Mouse (Mus musculus) lung, postnatal 25 days (tissue): ENCODE measurements around the gene Ankub1.

Experiments used
- DNase-seq: peaks from one replicate; pipeline ENCODE4 v3.0.0; 2022; ENCODE audit warnings: low spot score

Ankub1 gene

GRCm38 (mm10) chr3:57637596-57637995 lies 55.0 kb downstream of the Ankub1 start:
- DNase-seq = peak; percentile 90

GRCm38 (mm10) chr3:57634763-57635487 lies 57.7 kb downstream of the Ankub1 start:
- DNase-seq = no peak

- DNase-seq = peak; percentile 22
Measured at GRCm38 (mm10) chr3:57626954-57627513, 65.6 kb downstream of the Ankub1 start.

- DNase-seq = peak; percentile 85
Measured at GRCm38 (mm10) chr3:57625275-57625997, 67.2 kb downstream of the Ankub1 start.

- peak; percentile 28 for DNase-seq
Measured at GRCm38 (mm10) chr3:57619718-57620117, 72.9 kb downstream of the Ankub1 start.

- DNase-seq = no peak
Measured at GRCm38 (mm10) chr3:57615652-57616051, 76.9 kb downstream of the Ankub1 start.

GRCm38 (mm10) chr3:57612430-57612997 lies 80.1 kb downstream of the Ankub1 start:
- peak; percentile 15 for DNase-seq

GRCm38 (mm10) chr3:57611776-57612175 lies 80.8 kb downstream of the Ankub1 start:
- no peak for DNase-seq
